Mouse (Mus musculus): ENCODE measurements around the gene Tmem179.

DNA sequence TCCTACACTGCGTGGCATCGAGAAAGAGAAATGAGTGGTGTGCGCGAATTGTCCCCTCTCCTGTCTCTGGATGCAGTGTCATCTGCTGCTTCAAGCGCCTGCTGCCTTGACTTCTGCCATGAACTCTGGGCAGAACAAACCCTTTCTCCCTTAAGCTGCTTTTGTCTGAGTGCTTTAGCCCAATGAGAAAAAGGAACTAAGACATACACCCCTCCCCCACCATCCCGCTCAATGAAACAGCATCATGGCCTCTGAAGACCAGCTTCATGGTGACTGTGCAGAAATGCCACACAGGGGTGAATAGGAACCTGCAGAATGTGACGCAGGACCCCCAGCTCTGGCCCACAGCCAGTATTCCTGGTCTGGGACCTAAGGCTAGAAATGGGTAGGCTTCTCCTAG is 47.2 kb downstream of the Tmem179 start:
- no peak for TF ChIP-seq POLR2A (IDR thresholded peaks at IDR 0.05; ENCODE audit: insufficient read depth, low read length)
- no peak for TF ChIP-seq EP300 (IDR thresholded peaks at IDR 0.05; ENCODE audit: insufficient read depth, low read depth, low read length)
- no peak for TF ChIP-seq CTCF (IDR thresholded peaks at IDR 0.05; ENCODE audit: low read depth, low read length)

Measured in ES-Bruce4 (cell line).